Mouse (Mus musculus): Measurements from ENCODE around the gene Lrp6.

DNA sequence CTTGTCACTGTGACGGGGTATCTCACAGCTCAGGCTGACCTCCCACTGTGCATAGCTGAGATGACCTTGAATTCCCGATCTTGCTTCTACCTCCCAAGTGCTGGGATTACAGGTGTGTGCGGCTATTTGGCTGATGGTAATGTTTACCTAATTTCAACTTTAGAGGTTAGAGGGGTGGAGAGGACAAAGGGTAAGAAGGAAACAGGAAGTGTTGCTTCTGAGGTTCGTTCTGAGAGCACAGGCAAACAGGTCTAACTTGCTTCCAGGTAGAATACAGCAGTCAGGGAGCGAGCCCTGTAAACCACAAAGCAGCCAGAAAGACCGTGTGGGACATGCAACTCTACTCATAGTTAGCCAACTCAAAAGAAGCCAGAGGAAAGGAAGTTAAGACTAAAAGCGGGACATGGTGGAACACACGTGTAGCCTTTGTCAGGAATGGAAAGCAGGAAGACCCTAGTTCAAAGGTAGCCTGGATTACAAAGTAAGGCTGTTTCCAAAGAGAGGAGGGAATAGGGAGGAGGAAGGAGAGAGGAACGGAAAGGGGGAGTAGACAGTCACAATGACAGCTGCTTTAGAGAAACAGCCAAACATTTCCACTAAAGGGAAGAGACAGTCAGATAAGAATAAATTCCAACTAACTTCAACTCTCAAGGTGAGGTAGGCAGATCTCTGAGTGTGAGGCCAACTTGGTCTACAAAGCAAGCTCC is 123.4 kb downstream of the Lrp6 start:
- TF ChIP-seq EP300 (IDR thresholded peaks at IDR 0.05; ENCODE audit: low read depth) (no peak), CTCF (IDR thresholded peaks at IDR 0.05; ENCODE audit: low read depth) (no peak)

Measured in heart, postnatal 0 days (tissue).